Mouse (Mus musculus): ENCODE results near the gene Gm10521. TPM values are rescaled to one million over a fixed set of nuclear protein-coding genes. Genes with fewer than 3 reads are reported as not detected.

Gm10521 gene
- polyA plus RNA-seq, 1 experiment from 2014 or later = not detected

DNA sequence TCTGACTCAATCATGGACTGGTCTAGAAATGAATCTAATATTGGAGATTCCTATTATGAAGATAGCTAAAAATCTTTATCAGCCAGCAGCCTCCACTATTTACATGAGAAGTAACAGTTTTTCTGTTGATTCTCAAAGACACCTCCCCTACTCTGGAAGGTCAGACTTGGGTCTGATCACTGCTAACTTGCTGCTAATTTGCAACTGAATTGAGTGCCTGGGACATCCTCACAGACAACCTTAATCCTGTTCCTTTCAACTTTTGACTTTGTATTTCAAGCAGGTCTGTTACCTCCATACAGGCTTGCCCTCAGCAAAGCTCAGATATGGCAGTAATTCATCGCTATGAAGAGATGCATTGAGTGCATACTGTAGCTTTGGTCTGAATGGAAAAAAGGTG lies 8.5 kb downstream of the Gm10521 start:
- no peak for TF ChIP-seq CTCF (IDR thresholded peaks at IDR 0.05; ENCODE audit: low read depth)
- TF ChIP-seq EP300 (optimal IDR thresholded peaks at IDR 0.05) = no peak
- no peak overlapping the region for H3K4me2 ChIP-seq (replicated peaks; ENCODE audit: low read depth)
- H3K4me3 ChIP-seq (ENCODE audit: low read depth, low read length) = no peak overlapping the region
- no peak overlapping the region for H3K27ac ChIP-seq (replicated peaks)
- H3K9me3 ChIP-seq (ENCODE audit: control insufficient read depth, low read length) = no peaks in the 10 kb centered on the region
- DNase-seq (ENCODE audit: low spot score) (no peak), ATAC-seq (ENCODE audit: low FRiP score, low TSS enrichment) (no peak)
- 86% methylated on average over 1 of the region's 1 CpGs for WGBS
- no peaks in the 10 kb centered on the region for H3K4me1 ChIP-seq (replicated peaks; ENCODE audit: control insufficient read depth, insufficient read depth)
- no peaks in the 10 kb centered on the region for H3K36me3 ChIP-seq (ENCODE audit: control insufficient read depth, insufficient read depth, low read length)
- H3K9ac ChIP-seq (ENCODE audit: low read length) = no peak overlapping the region
- H3K27me3 ChIP-seq (ENCODE audit: control insufficient read depth, insufficient read depth, low read length) = no peaks in the 10 kb centered on the region

DNA sequence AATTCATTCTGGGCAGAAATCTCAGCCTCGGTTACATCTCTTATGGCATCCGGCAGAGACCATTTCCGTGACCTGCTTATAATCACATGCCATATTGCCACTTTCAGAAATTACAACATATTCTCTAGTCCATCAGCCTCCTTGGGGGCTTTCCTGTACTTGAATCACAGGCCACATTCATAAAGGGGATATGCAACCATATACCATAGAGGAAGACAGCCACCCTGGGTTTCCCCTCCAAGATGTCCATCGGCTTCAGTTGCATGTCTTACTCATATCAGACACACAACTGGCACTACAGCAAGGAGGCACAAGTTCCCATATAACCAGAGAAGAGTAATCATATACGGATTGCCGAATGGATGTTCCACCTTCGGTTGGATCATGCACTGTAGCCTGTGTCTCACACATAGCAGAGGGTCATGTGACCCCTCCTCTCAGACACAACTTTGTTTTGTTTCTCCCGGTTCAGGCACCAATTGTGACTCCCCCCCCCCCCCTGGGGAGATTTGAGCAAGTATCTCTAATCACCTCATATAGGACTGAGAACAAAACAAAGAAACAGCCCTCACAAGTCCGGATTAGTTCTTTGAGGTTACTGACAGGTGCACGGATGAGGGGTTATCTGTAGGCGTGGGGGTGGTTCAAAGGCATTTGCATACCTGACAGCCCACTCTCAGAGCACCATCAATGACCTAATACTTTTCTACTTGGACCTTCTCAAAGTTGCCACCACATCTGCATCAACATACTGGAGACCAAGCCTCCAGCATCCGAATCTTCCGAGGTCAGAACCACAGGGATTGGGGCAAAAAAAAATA lies 20.4 kb downstream of the Gm10521 start:
- H3K4me2 ChIP-seq (replicated peaks; ENCODE audit: low read depth) = no peak overlapping the region
- WGBS = 75% methylated on average over 13 of the region's 13 CpGs
- ATAC-seq (ENCODE audit: low FRiP score, low TSS enrichment) = no peak
- no peak overlapping the region for H3K27ac ChIP-seq (replicated peaks)
- H3K4me3 ChIP-seq (ENCODE audit: low read depth, low read length) = no peak overlapping the region
- no peaks in the 10 kb centered on the region for H3K27me3 ChIP-seq (ENCODE audit: control insufficient read depth, insufficient read depth, low read length)
- no peak overlapping the region for H3K9ac ChIP-seq (ENCODE audit: low read length)
- H3K9me3 ChIP-seq (ENCODE audit: control insufficient read depth, low read length) = no peaks in the 10 kb centered on the region
- no peak for DNase-seq (ENCODE audit: low spot score)
- no peak for TF ChIP-seq CTCF (IDR thresholded peaks at IDR 0.05; ENCODE audit: low read depth)
- no peak for TF ChIP-seq EP300 (optimal IDR thresholded peaks at IDR 0.05)
- no peaks in the 10 kb centered on the region for H3K36me3 ChIP-seq (ENCODE audit: control insufficient read depth, insufficient read depth, low read length)
- H3K4me1 ChIP-seq (replicated peaks; ENCODE audit: control insufficient read depth, insufficient read depth) = no peaks in the 10 kb centered on the region

DNA sequence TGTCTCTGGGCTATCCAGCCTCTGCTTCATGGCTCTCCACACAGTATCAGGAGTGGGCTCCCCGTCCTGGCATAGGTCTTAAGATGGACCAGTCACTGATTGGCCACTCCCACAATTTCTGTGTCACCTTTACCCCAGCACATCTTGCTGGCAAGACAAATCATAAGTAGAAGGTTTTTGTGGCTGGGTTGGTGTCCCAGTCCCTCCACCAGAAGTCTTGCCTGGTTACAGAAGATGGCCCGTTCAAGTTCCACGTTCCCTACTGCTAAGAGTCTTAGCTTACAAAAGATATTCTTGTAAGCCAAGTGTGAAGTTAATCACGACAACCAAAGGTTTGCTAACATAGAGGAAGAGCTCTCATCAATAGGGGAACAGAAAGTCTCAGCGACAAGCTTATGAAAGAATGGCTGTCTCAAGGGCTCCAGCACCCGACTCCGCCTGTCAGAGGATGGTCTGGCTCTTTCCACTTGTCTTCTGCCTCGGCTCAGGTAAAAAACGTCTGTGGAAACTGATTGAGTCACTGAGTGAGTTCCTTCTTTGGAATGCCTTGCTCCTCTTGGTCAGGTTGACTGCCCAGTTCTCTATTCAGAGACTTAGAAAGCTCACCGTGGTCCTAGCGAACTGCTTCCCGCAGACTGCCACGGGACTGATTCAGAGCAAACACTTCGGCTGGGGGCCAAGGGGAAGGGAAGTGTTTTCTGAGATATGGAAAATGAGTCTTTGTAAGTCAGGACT lies 22.0 kb downstream of the Gm10521 start, which contains the start of gene Slamf6:
Gene Slamf6, plus strand, starts transcription at position 211 of the 735 bp plus-strand sequence.
- ATAC-seq (ENCODE audit: low FRiP score, low TSS enrichment) (no peak), DNase-seq (ENCODE audit: low spot score) (peak; percentile 16)
- TF ChIP-seq CTCF (IDR thresholded peaks at IDR 0.05; ENCODE audit: low read depth) (no peak), EP300 (optimal IDR thresholded peaks at IDR 0.05) (no peak)
- Histone ChIP-seq H3K36me3 (ENCODE audit: control insufficient read depth, insufficient read depth, low read length) (no peaks in the 10 kb centered on the region), H3K9ac (ENCODE audit: low read length) (no peak within 1 kb of the TSS), H3K27me3 (ENCODE audit: control insufficient read depth, insufficient read depth, low read length) (no peaks in the 10 kb centered on the region), H3K27ac (replicated peaks) (no peak within 1 kb of the TSS), H3K4me2 (replicated peaks; ENCODE audit: low read depth) (no peak within 1 kb of the TSS), H3K4me1 (replicated peaks; ENCODE audit: control insufficient read depth, insufficient read depth) (no peaks in the 10 kb centered on the region), H3K9me3 (ENCODE audit: control insufficient read depth, low read length) (no peaks in the 10 kb centered on the region), H3K4me3 (ENCODE audit: low read depth, low read length) (no peak within 1 kb of the TSS)
- WGBS = 68% methylated on average over 14 of the region's 14 CpGs

DNA sequence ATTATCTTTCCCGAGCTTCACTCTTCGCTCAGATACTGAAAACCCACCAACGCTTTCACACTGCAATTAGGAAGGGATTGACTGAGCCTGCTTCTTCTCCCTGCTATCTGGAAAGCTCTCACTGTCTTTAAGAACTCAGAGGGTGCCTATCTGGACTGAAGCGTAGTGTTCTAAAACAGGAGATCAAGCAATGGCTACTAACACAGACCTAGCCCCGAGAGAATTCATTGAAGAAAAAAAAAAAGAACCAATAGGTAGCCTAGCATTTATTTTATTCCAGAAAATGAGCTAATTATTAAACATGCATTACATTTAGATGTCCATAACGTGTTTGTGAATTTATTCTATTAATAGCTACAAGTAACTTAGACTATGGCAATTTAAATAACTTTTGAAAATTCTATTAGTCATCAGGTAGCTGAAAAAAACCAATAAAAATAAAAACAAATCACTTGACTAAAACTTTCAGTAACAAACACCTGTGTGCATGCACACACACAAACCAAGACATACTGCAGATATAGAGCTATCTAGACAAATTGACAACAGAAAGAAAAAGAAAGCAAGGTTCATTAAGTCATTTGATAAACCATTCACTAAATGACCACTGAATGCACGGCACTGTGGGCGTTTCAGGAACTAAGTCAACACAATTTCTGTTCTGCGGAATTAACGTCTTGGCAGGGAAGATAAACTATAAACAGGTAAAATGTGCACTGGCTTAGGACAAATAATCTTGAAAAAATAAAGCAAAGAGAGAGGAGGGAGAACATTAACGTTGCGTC lies 22.9 kb downstream of the Gm10521 start:
- TF ChIP-seq EP300 (optimal IDR thresholded peaks at IDR 0.05) = no peak
- no peak for TF ChIP-seq CTCF (IDR thresholded peaks at IDR 0.05; ENCODE audit: low read depth)

DNA sequence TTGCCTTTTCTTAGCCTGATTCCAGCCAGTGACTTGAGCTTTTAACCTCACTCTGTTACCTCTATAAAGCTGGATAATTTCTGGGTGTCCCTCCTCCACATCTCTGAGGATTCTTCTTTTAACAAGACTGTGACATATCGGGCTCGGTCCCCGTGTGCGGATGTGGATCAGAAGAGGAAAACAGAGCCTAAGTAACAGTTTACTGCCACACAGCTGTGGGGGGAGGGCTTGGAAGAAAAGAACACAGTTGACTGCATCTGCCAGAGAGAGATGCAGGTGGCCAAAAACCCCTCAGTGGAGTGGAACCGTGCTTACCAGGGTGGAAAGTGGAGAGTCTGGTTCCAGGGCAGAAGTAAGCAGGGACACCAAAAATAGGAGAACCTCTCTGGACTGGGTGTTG lies 23.7 kb downstream of the Gm10521 start:
- no peak overlapping the region for H3K4me3 ChIP-seq (ENCODE audit: low read depth, low read length)
- H3K27ac ChIP-seq (replicated peaks) = no peak overlapping the region
- no peaks in the 10 kb centered on the region for H3K4me1 ChIP-seq (replicated peaks; ENCODE audit: control insufficient read depth, insufficient read depth)
- no peaks in the 10 kb centered on the region for H3K27me3 ChIP-seq (ENCODE audit: control insufficient read depth, insufficient read depth, low read length)
- H3K9me3 ChIP-seq (ENCODE audit: control insufficient read depth, low read length) = no peaks in the 10 kb centered on the region
- WGBS = 81% methylated on average over 5 of the region's 5 CpGs
- DNase-seq (ENCODE audit: low spot score) (no peak), ATAC-seq (ENCODE audit: low FRiP score, low TSS enrichment) (no peak)
- no peaks in the 10 kb centered on the region for H3K36me3 ChIP-seq (ENCODE audit: control insufficient read depth, insufficient read depth, low read length)
- no peak for TF ChIP-seq CTCF (IDR thresholded peaks at IDR 0.05; ENCODE audit: low read depth)
- no peak for TF ChIP-seq EP300 (optimal IDR thresholded peaks at IDR 0.05)
- no peak overlapping the region for H3K9ac ChIP-seq (ENCODE audit: low read length)
- no peak overlapping the region for H3K4me2 ChIP-seq (replicated peaks; ENCODE audit: low read depth)

More for the DNA sequence above, 22.9 kb downstream of the Gm10521 start:
- 58% methylated on average over 12 of the region's 12 CpGs for WGBS
- DNase-seq (ENCODE audit: low spot score) (no peak), ATAC-seq (ENCODE audit: low FRiP score, low TSS enrichment) (no peak)
- Histone ChIP-seq H3K4me3 (ENCODE audit: low read depth, low read length) (no peak overlapping the region), H3K36me3 (ENCODE audit: control insufficient read depth, insufficient read depth, low read length) (no peaks in the 10 kb centered on the region), H3K9ac (ENCODE audit: low read length) (no peak overlapping the region), H3K4me2 (replicated peaks; ENCODE audit: low read depth) (no peak overlapping the region), H3K27ac (replicated peaks) (no peak overlapping the region), H3K27me3 (ENCODE audit: control insufficient read depth, insufficient read depth, low read length) (no peaks in the 10 kb centered on the region), H3K4me1 (replicated peaks; ENCODE audit: control insufficient read depth, insufficient read depth) (no peaks in the 10 kb centered on the region), H3K9me3 (ENCODE audit: control insufficient read depth, low read length) (no peaks in the 10 kb centered on the region)

Data from stomach, postnatal 0 days (tissue).